Mouse (Mus musculus): ENCODE results near the gene Tktl1. TPM values are rescaled to one million over a fixed set of nuclear protein-coding genes. Genes with fewer than 3 reads are reported as not detected.

The Tktl1 gene
- polyA plus RNA-seq, 1 experiment from 2014 or later, result not detected

Other genes starting within 250 kb of the Tktl1 start
- gene Renbp, start 246.4 kb upstream of the Tktl1 start, polyA plus RNA-seq (2015; fragmentation: Nextera tagmentation; extraction: Ambion mirVana), result 25.7 and 27.6 TPM in 2 replicates
- 58.1 and 65.4 TPM in 2 replicates for gene Hcfc1, start 210.9 kb upstream of the Tktl1 start, polyA plus RNA-seq (2015; fragmentation: Nextera tagmentation; extraction: Ambion mirVana)
- gene Irak1, start 153.3 kb upstream of the Tktl1 start, polyA plus RNA-seq (2015; fragmentation: Nextera tagmentation; extraction: Ambion mirVana), result 56.5 and 60.4 TPM in 2 replicates
- gene Opn1mw, start 49.8 kb upstream of the Tktl1 start, polyA plus RNA-seq (2015; fragmentation: Nextera tagmentation; extraction: Ambion mirVana), result not detected in 2 replicates
- gene Mecp2, start 41.9 kb upstream of the Tktl1 start, polyA plus RNA-seq (2015; fragmentation: Nextera tagmentation; extraction: Ambion mirVana), result 12.1 and 12.6 TPM in 2 replicates
- not detected in 2 replicates for gene Tex28, start 9.4 kb upstream of the Tktl1 start, polyA plus RNA-seq (2015; fragmentation: Nextera tagmentation; extraction: Ambion mirVana)
- gene Flna, start 72.6 kb downstream of the Tktl1 start, polyA plus RNA-seq (2015; fragmentation: Nextera tagmentation; extraction: Ambion mirVana), result 289 and 307 TPM in 2 replicates
- 28.9 and 31.6 TPM in 2 replicates for gene Emd, start 77.4 kb downstream of the Tktl1 start, polyA plus RNA-seq (2015; fragmentation: Nextera tagmentation; extraction: Ambion mirVana)
- 776 and 892 TPM in 2 replicates for gene Rpl10, start 93.6 kb downstream of the Tktl1 start, polyA plus RNA-seq (2015; fragmentation: Nextera tagmentation; extraction: Ambion mirVana)
- gene Taz, start 104.7 kb downstream of the Tktl1 start, polyA plus RNA-seq (2015; fragmentation: Nextera tagmentation; extraction: Ambion mirVana), result 92.8 and 94.8 TPM in 2 replicates
- 11.3 and 14.9 TPM in 2 replicates for gene Dnase1l1, start 105.1 kb downstream of the Tktl1 start, polyA plus RNA-seq (2015; fragmentation: Nextera tagmentation; extraction: Ambion mirVana)
- 124 and 133 TPM in 2 replicates for gene Atp6ap1, start 119.8 kb downstream of the Tktl1 start, polyA plus RNA-seq (2015; fragmentation: Nextera tagmentation; extraction: Ambion mirVana)
- gene Gdi1, start 127.7 kb downstream of the Tktl1 start, polyA plus RNA-seq (2015; fragmentation: Nextera tagmentation; extraction: Ambion mirVana), result 254 and 268 TPM in 2 replicates
- 61.2 and 69.3 TPM in 2 replicates for gene Fam50a, start 135.8 kb downstream of the Tktl1 start, polyA plus RNA-seq (2015; fragmentation: Nextera tagmentation; extraction: Ambion mirVana)
- 21.4 and 25.1 TPM in 2 replicates for gene Plxna3, start 151.8 kb downstream of the Tktl1 start, polyA plus RNA-seq (2015; fragmentation: Nextera tagmentation; extraction: Ambion mirVana)
- 113 and 129 TPM in 2 replicates for gene Lage3, start 176.4 kb downstream of the Tktl1 start, polyA plus RNA-seq (2015; fragmentation: Nextera tagmentation; extraction: Ambion mirVana)
- 67.2 and 71.1 TPM in 2 replicates for gene Ubl4a, start 196.0 kb downstream of the Tktl1 start, polyA plus RNA-seq (2015; fragmentation: Nextera tagmentation; extraction: Ambion mirVana)
- 19.5 and 20.2 TPM in 2 replicates for gene Slc10a3, start 196.1 kb downstream of the Tktl1 start, polyA plus RNA-seq (2015; fragmentation: Nextera tagmentation; extraction: Ambion mirVana)
- gene Fam3a, start 216.0 kb downstream of the Tktl1 start, polyA plus RNA-seq (2015; fragmentation: Nextera tagmentation; extraction: Ambion mirVana), result 38.1 and 45.5 TPM in 2 replicates
- gene Ikbkg, start 216.0 kb downstream of the Tktl1 start, polyA plus RNA-seq (2015; fragmentation: Nextera tagmentation; extraction: Ambion mirVana), result 17.9 and 18.8 TPM in 2 replicates

All from embryonic facial prominence, embryonic 13.5 days (tissue).